Mouse (Mus musculus) layer of hippocampus, postnatal 14 days (tissue): Measurements from ENCODE around the gene Tmem213. TPM values are rescaled to one million over a fixed set of nuclear protein-coding genes. Genes with fewer than 3 reads are reported as not detected.

Experiments
- DNase-seq, 2 experiments: peaks; one replicate each; pipeline ENCODE4 v3.0.0; 2021 to 2022; ENCODE audit warnings: low spot score in 2 of 2, mixed read lengths in 1 of 2
- long read RNA-seq, 2 experiments: library from polyadenylated mRNA; stranded (forward); transcript quantifications; one replicate each; pipeline ENCODE4 v2.0.0; 2021
- total RNA-seq, 2 experiments: library from RNA; stranded (reverse); gene quantifications; 2 replicates each; pipeline ENCODE4 v1.2.3; 2021

Gene Tmem213
- total RNA-seq = not detected
- long read RNA-seq, experiment 1 = 0 reads
- long read RNA-seq, experiment 2 = 0 reads

GRCm38 (mm10) chr6:38109160-38109795 lies at the start of gene Tmem213:
TSS of gene Tmem213 (plus strand) at chr6:38109255.
- no peak for DNase-seq

- no peak for DNase-seq
Observed at GRCm38 (mm10) chr6:38064621-38065020, 44.4 kb upstream of the Tmem213 start.

- DNase-seq = peak; percentile 61 to 75
Observed at GRCm38 (mm10) chr6:38065122-38065500, 43.9 kb upstream of the Tmem213 start.

GRCm38 (mm10) chr6:38065501-38066122 lies 43.4 kb upstream of the Tmem213 start:
- peak; percentile 53 to 58 for DNase-seq

GRCm38 (mm10) chr6:38066215-38066614 lies 42.8 kb upstream of the Tmem213 start:
- peak; percentile 61 to 83 for DNase-seq

- DNase-seq = no peak
Observed at GRCm38 (mm10) chr6:38071256-38071655, 37.8 kb upstream of the Tmem213 start.

- no peak for DNase-seq
Observed at GRCm38 (mm10) chr6:38072137-38072796, 36.8 kb upstream of the Tmem213 start.

GRCm38 (mm10) chr6:38073592-38073991 lies 35.5 kb upstream of the Tmem213 start:
- DNase-seq = no peak

- no peak for DNase-seq
Observed at GRCm38 (mm10) chr6:38080364-38080763, 28.7 kb upstream of the Tmem213 start.

GRCm38 (mm10) chr6:38081727-38082341 lies 27.2 kb upstream of the Tmem213 start:
- no peak for DNase-seq

GRCm38 (mm10) chr6:38083204-38083603 lies 25.9 kb upstream of the Tmem213 start:
- DNase-seq = no peak

GRCm38 (mm10) chr6:38087242-38088026 lies 21.6 kb upstream of the Tmem213 start:
- no peak for DNase-seq

- no peak for DNase-seq
Observed at GRCm38 (mm10) chr6:38092539-38092938, 16.5 kb upstream of the Tmem213 start.

GRCm38 (mm10) chr6:38094701-38095100 lies 14.4 kb upstream of the Tmem213 start:
- no peak for DNase-seq

- DNase-seq = no peak
Observed at GRCm38 (mm10) chr6:38096961-38097370, 12.1 kb upstream of the Tmem213 start.

GRCm38 (mm10) chr6:38102216-38102795 lies 6.7 kb upstream of the Tmem213 start:
- no peak for DNase-seq

GRCm38 (mm10) chr6:38103775-38104174 lies 5.3 kb upstream of the Tmem213 start:
- no peak for DNase-seq

- no peak for DNase-seq
Observed at GRCm38 (mm10) chr6:38105924-38106323, 3.1 kb upstream of the Tmem213 start.

- no peak for DNase-seq
Observed at GRCm38 (mm10) chr6:38108449-38108848, 606 bp upstream of the Tmem213 start.

GRCm38 (mm10) chr6:38109871-38110270 lies 816 bp downstream of the Tmem213 start:
- no peak for DNase-seq

GRCm38 (mm10) chr6:38110859-38111258 lies 1.8 kb downstream of the Tmem213 start:
- DNase-seq = no peak
